Mouse (Mus musculus) intestine, postnatal 0 days (tissue): ENCODE measurements around the gene Prrx2. TPM values are rescaled to one million over a fixed set of nuclear protein-coding genes. Genes with fewer than 3 reads are reported as not detected.

Experiments
- ATAC-seq: fragments of 200-750 bp; cut with Nextera tagmentation; 2 replicates; pipeline ENCODE4 v1.8.0; 2017; ENCODE audit warnings: mild to moderate bottlenecking, moderate TSS enrichment, moderate library complexity
- H3K27ac ChIP-seq: fragments of 300-500 bp; sonication (generic); 2 replicates; pipeline ENCODE4 v1.5.1; 2014; ENCODE audit warnings: mild to moderate bottlenecking, low read depth, low read length, moderate library complexity
- H3K27me3 ChIP-seq: fragments of 300-500 bp; sonication (generic); replicated peaks from 2 replicates; pipeline ENCODE4 v1.6.1; 2014; ENCODE audit warnings: low read length, mixed read lengths; ENCODE audit not compliant: control insufficient read depth, insufficient read depth
- H3K36me3 ChIP-seq: fragments of 300-500 bp; sonication (generic); 2 replicates; pipeline ENCODE4 v1.6.1; 2014; ENCODE audit warnings: mild to moderate bottlenecking, moderate library complexity; ENCODE audit not compliant: control insufficient read depth, insufficient read depth
- H3K4me1 ChIP-seq: fragments of 300-500 bp; sonication (generic); replicated peaks from 2 replicates; pipeline ENCODE4 v1.6.1; 2014; ENCODE audit warnings: antibody characterized with exemption, low read length, mixed read lengths; ENCODE audit not compliant: control insufficient read depth, insufficient read depth
- H3K4me2 ChIP-seq: fragments of 300-500 bp; sonication (generic); replicated peaks from 2 replicates; pipeline ENCODE4 v1.6.1; 2014; ENCODE audit warnings: low read depth, mild to moderate bottlenecking, moderate library complexity
- H3K4me3 ChIP-seq: fragments of 300-500 bp; sonication (generic); 2 replicates; pipeline ENCODE4 v1.5.1; 2014; ENCODE audit warnings: low read depth, low read length
- H3K9ac ChIP-seq: fragments of 300-500 bp; sonication (generic); 2 replicates; pipeline ENCODE4 v1.6.1; 2014; ENCODE audit warnings: mild to moderate bottlenecking, low read depth, low read length
- H3K9me3 ChIP-seq: fragments of 300-500 bp; sonication (generic); 2 replicates; pipeline ENCODE4 v1.6.1; 2016; ENCODE audit warnings: mixed run types; ENCODE audit not compliant: control insufficient read depth
- CTCF ChIP-seq: sonication (generic); IDR thresholded peaks from 2 replicates; pipeline ENCODE4 v1.5.1; 2016; ENCODE audit warnings: low read depth, mild to moderate bottlenecking, control low read depth, antibody characterized with exemption, moderate library complexity
- WGBS: fragments of 180-500 bp; shearing (Covaris S2); extraction: QIAGEN DNeasy Blood & Tissue Kit; methylation state at CpG from one replicate; pipeline ENCODE4 v1.1.7; 2014; 5-methylcytosine and 5-hydroxymethylcytosine counted together
- polyA plus RNA-seq: library from polyadenylated mRNA; unstranded; fragments of >200 nt; fragmentation: Nextera tagmentation; extraction: Ambion mirVana; gene quantifications from 2 replicates; pipeline ENCODE4 v1.2.1, GENCODE M21; 2015

Prrx2 gene
- polyA plus RNA-seq, 1 experiment from 2014 or later, result 0.74 TPM

- 75% methylated on average over 7 of the region's 7 CpGs for WGBS
- no peak for TF ChIP-seq CTCF
- no peak overlapping the region for H3K4me3 ChIP-seq
- no peak overlapping the region for H3K9ac ChIP-seq
- no peak overlapping the region for H3K4me2 ChIP-seq
- H3K27me3 ChIP-seq, result no peaks in the 10 kb centered on the region
- H3K27ac ChIP-seq, result no peak overlapping the region
- no peaks in the 10 kb centered on the region for H3K36me3 ChIP-seq
- no peak for ATAC-seq
- H3K9me3 ChIP-seq, result no peaks in the 10 kb centered on the region
- H3K4me1 ChIP-seq, result no peaks in the 10 kb centered on the region
Measured at GRCm38 (mm10) chr2:30881215-30881614, 46.4 kb downstream of the Prrx2 start.

DNA sequence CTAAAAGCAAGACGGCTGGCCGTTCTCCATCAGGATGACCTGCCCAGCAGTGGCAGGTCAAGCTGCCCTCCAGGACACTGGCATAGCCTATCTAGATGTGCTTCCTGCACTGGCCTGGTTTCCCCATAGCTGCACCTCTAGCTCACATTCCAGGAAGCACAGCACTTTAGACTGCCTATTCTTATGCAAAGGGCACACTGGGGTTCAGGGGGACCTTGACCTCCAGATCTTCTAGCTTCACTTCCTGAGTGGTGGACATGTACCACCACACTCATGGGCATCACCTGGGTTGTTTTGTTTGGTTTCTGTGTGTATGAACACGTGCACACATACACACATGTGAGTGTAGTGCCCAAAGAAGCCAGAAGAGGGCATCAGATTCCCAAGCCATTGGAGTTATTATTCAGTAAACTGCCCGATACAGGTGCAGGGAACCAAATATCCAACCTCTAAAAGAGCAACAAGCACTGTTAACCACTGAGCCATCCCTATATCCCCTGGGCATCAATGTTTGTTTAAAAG lies 50.1 kb downstream of the Prrx2 start:
- WGBS, result 93% methylated on average over 4 of the region's 4 CpGs
- no peak overlapping the region for H3K4me2 ChIP-seq
- H3K4me1 ChIP-seq, result no peaks in the 10 kb centered on the region
- no peak for ATAC-seq
- no peaks in the 10 kb centered on the region for H3K9me3 ChIP-seq
- TF ChIP-seq CTCF, result no peak
- H3K4me3 ChIP-seq, result no peak overlapping the region
- H3K9ac ChIP-seq, result no peak overlapping the region
- no peaks in the 10 kb centered on the region for H3K27me3 ChIP-seq
- no peaks in the 10 kb centered on the region for H3K36me3 ChIP-seq
- H3K27ac ChIP-seq, result no peak overlapping the region

DNA sequence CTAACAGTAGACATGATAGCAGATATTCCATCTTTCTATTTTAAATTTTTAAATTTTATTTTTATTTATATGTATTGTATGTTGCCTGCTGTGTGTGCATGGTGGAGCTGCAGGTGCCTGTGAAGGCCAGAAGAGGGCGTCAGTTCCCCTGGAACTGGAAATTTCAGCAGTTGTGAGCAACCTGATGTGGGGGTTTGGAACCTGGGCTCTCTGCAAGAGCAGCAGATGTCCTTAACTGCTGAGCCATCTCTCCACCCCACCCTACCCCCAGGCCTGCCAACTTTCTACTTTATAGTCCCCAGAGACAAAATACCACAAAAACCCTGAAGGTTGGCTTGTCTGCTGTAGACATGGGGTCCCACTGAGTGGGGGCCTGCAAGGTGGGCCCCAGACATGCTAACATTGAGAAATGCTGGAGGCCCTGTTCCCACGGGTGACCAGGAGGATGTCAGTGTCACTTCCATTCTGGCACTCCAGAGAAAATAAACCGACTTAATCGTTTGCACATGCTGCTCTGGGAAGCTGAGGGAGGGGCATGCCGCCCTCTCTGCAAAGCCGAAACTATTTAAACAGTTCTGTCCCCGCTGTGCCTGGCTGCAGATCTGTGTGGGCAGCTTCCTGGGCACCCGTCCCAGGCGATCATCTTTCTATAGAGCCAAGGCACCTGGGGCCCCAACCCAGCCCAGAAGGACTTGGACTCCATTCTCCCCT lies 50.8 kb downstream of the Prrx2 start:
- H3K9ac ChIP-seq, result no peak overlapping the region
- 24% methylated on average over 9 of the region's 9 CpGs for WGBS

DNA sequence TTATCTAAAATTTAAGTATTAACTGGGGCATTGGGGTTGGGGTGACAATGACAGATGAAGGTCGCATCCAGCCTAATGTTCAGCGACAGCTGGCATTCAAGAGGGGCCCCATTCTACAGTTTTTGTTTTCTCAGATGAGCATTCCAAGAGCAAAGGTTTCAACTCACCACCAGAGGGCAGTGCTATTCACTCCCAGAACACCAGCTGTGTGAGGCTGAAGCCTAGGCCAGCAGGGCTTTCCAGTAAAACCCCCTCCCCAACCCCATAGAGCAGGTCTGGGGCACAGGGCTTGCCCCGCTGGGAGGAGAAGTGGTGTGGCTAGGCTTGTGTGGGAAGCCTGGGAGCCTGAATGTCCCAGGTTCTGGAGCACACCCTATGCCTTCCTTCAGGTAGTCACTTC lies 56.2 kb downstream of the Prrx2 start:
- H3K4me1 ChIP-seq, result no peaks in the 10 kb centered on the region
- no peak for ATAC-seq
- H3K4me2 ChIP-seq, result no peak overlapping the region
- no peak overlapping the region for H3K27ac ChIP-seq
- no peak overlapping the region for H3K4me3 ChIP-seq
- 11% methylated on average over 3 of the region's 3 CpGs for WGBS
- H3K36me3 ChIP-seq, result no peaks in the 10 kb centered on the region
- H3K9me3 ChIP-seq, result no peaks in the 10 kb centered on the region
- no peak overlapping the region for H3K9ac ChIP-seq
- peak; percentile 85 for TF ChIP-seq CTCF
- H3K27me3 ChIP-seq, result no peaks in the 10 kb centered on the region

More for the DNA sequence above, 50.8 kb downstream of the Prrx2 start:
- H3K4me3 ChIP-seq, result no peak overlapping the region
- no peak overlapping the region for H3K4me2 ChIP-seq
- H3K9me3 ChIP-seq, result no peaks in the 10 kb centered on the region
- no peaks in the 10 kb centered on the region for H3K4me1 ChIP-seq
- no peaks in the 10 kb centered on the region for H3K36me3 ChIP-seq
- no peak overlapping the region for H3K27ac ChIP-seq
- no peak for TF ChIP-seq CTCF
- no peaks in the 10 kb centered on the region for H3K27me3 ChIP-seq
- ATAC-seq, result no peak

GRCm38 (mm10) chr2:30893399-30893798 lies 58.6 kb downstream of the Prrx2 start:
- no peak overlapping the region for H3K9ac ChIP-seq
- 19% methylated on average over 6 of the region's 6 CpGs for WGBS
- no peak overlapping the region for H3K27ac ChIP-seq
- no peaks in the 10 kb centered on the region for H3K4me1 ChIP-seq
- ATAC-seq, result no peak
- H3K9me3 ChIP-seq, result no peaks in the 10 kb centered on the region
- H3K27me3 ChIP-seq, result no peaks in the 10 kb centered on the region
- H3K36me3 ChIP-seq, result no peaks in the 10 kb centered on the region
- TF ChIP-seq CTCF, result no peak
- H3K4me3 ChIP-seq, result no peak overlapping the region
- no peak overlapping the region for H3K4me2 ChIP-seq

GRCm38 (mm10) chr2:30893946-30894345 lies 59.2 kb downstream of the Prrx2 start:
- Histone ChIP-seq H3K9me3 (no peaks in the 10 kb centered on the region), H3K36me3 (no peaks in the 10 kb centered on the region), H3K27me3 (no peaks in the 10 kb centered on the region), H3K9ac (no peak overlapping the region), H3K4me2 (no peak overlapping the region), H3K4me3 (no peak overlapping the region), H3K27ac (no peak overlapping the region), H3K4me1 (no peaks in the 10 kb centered on the region)
- no peak for TF ChIP-seq CTCF
- WGBS, result 71% methylated on average over 7 of the region's 7 CpGs
- no peak for ATAC-seq
